9 mouse cellular contexts compared by ENCODE assay signal in the genomic region with DNA sequence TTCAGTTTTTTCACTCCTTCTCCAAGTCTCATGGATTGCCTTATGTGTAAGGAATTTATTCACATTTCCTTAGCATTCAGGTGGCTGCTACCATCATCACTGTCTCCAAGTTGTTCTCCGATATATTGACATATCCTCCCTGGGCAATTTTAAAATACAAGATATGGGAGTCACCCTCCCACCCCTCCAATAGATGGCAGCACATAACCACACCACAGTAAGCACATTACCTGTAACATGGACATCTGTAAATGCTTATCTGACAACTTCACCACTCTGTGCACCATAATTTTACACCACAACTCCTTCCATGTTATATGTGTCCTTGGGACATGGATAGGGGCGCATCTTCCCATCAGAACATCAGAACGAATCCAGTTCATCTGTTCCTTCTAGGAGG.
A peak's percentile ranks its signal among the peaks of the same experiment; 100 is the strongest.
DNase-seq lines count a peak whose midpoint lies in the region; ATAC-seq and TF ChIP-seq lines count a peak whose summit lies in the region.
"Had no signal": no experiment of that assay in that cellular context is flagged by ENCODE, and none has a peak within 500 bp of the region (broad histone marks: within the 10 kb centered on the region; RNA-seq: fewer than 3 reads in every experiment).

No protein-coding gene starts in this region.

- no peak overlapping the region for H3K27ac ChIP-seq in CH12.LX (ENCODE audit: insufficient read depth, low read depth)
- H3K27ac ChIP-seq in embryonic facial prominence, embryonic 11.5 days (replicated peaks; ENCODE audit: low read depth, low read length): no peak overlapping the region
- no peak overlapping the region for H3K27ac ChIP-seq in forebrain, embryonic 15.5 days (replicated peaks)

- TF ChIP-seq POLR2A in CH12.LX (IDR thresholded peaks at IDR 0.05; ENCODE audit: low read depth, low read length): no peak

- TF ChIP-seq EP300 in CH12.LX (IDR thresholded peaks at IDR 0.05; ENCODE audit: low read length): no peak

- TF ChIP-seq RAD21 in CH12.LX (IDR thresholded peaks at IDR 0.05; ENCODE audit: low read depth, low read length): peak; percentile 75

- intact Hi-C loops in left cerebral cortex, postnatal 36 days (cut with DNase I): loop anchor here (5.0 kb wide), 1 partner anchor 701 kb away; no protein-coding TSS in a partner anchor

- ATAC-seq in embryonic facial prominence, embryonic 11.5 days (replicated peaks; ENCODE audit: insufficient number of reproducible peaks, low FRiP score, low TSS enrichment, low read depth): no peak
- no peak for ATAC-seq in erythroblast, adult 5-6 weeks (replicated peaks; ENCODE audit: low FRiP score, poor library complexity, severe bottlenecking)
- no peak for ATAC-seq in forebrain, embryonic 15.5 days (replicated peaks)

- peak; percentile 5 for DNase-seq in cerebellum, adult 9-10 months
- no peak for DNase-seq in cerebellum, adult 11 months
- peak; percentile 8 to 13 for DNase-seq in left cerebral cortex, adult 18-20 months (ENCODE audit: low spot score in 2 of 2)
- DNase-seq in left cerebral cortex, postnatal 36 days (ENCODE audit: low spot score in 2 of 2): no peak
- DNase-seq in CH12.LX (ENCODE audit: extremely low read depth): peak; percentile 39
- peak; percentile 17 for DNase-seq in embryonic facial prominence, embryonic 11.5 days (ENCODE audit: low spot score)

- H3K4me2 ChIP-seq in CH12.LX (ENCODE audit: insufficient read depth, low read depth, poor library complexity, severe bottlenecking): no peak overlapping the region
- no peak overlapping the region for H3K4me2 ChIP-seq in embryonic facial prominence, embryonic 11.5 days (ENCODE audit: low read depth, low read length)
- no peak overlapping the region for H3K4me2 ChIP-seq in forebrain, embryonic 15.5 days (replicated peaks)

- no peak overlapping the region for H3K9ac ChIP-seq in CH12.LX (ENCODE audit: insufficient read depth, low read depth)
- H3K9ac ChIP-seq in embryonic facial prominence, embryonic 11.5 days (replicated peaks; ENCODE audit: low read length): no peak overlapping the region
- H3K9ac ChIP-seq in forebrain, embryonic 15.5 days (replicated peaks): no peak overlapping the region

- no peaks in the 10 kb centered on the region for H3K9me3 ChIP-seq in CH12.LX (replicated peaks; ENCODE audit: low read length)
- H3K9me3 ChIP-seq in embryonic facial prominence, embryonic 11.5 days (replicated peaks; ENCODE audit: control insufficient read depth, low read length): no peaks in the 10 kb centered on the region
- H3K9me3 ChIP-seq in forebrain, embryonic 15.5 days: no peaks in the 10 kb centered on the region
- H3K9me3 ChIP-seq: megakaryocyte, embryonic 14.5 days had no signal

- H3K4me1 ChIP-seq in CH12.LX (ENCODE audit: control insufficient read depth in 1 of 2, insufficient read depth in 2 of 2): no peaks in the 10 kb centered on the region; a peak in 1 of 4 replicates
- no peaks in the 10 kb centered on the region for H3K4me1 ChIP-seq in embryonic facial prominence, embryonic 11.5 days (ENCODE audit: control insufficient read depth, insufficient read depth, low read length)
- H3K4me1 ChIP-seq in forebrain, embryonic 15.5 days: no peaks in the 10 kb centered on the region
- H3K4me1 ChIP-seq: megakaryocyte, embryonic 14.5 days had no signal

- in situ Hi-C loops in CH12.LX (cut with MboI; ENCODE audit: low pct_ligation_motif_present, low pct_unique_long_range_greater_than_20kb, low sequenced_read_pairs): no loop called here

- H3K36me3 ChIP-seq in CH12.LX (replicated peaks in 1 of 2; ENCODE audit: control insufficient read depth in 1 of 2, insufficient read depth in 1 of 2, low read length in 1 of 2): no peaks in the 10 kb centered on the region
- no peaks in the 10 kb centered on the region for H3K36me3 ChIP-seq in embryonic facial prominence, embryonic 11.5 days (replicated peaks; ENCODE audit: control insufficient read depth, insufficient read depth, low read depth, low read length)
- no peaks in the 10 kb centered on the region for H3K36me3 ChIP-seq in forebrain, embryonic 15.5 days

- peak; percentile 20 to 72; a peak in 3 of 4 replicates for TF ChIP-seq CTCF in CH12.LX (conservative IDR thresholded peaks at IDR 0.05 in 1 of 2, IDR thresholded peaks at IDR 0.05 in 1 of 2; ENCODE audit: low read depth in 2 of 2, low read length in 2 of 2)

- dilution Hi-C loops in CH12.LX (cut with MboI; ENCODE audit: extremely low pct_ligation_motif_present, extremely low pct_unique_long_range_greater_than_20kb, low sequenced_read_pairs): no loop called here

- WGBS in embryonic facial prominence, embryonic 11.5 days: 87% methylated on average over 3 of the region's 3 CpGs
- WGBS in forebrain, embryonic 15.5 days: 95% methylated on average over 3 of the region's 3 CpGs

- no peak overlapping the region for H3K4me3 ChIP-seq in CH12.LX (replicated peaks in 1 of 3; ENCODE audit: low read depth in 2 of 3, low read length in 2 of 3, poor library complexity in 1 of 3)
- H3K4me3 ChIP-seq in embryonic facial prominence, embryonic 11.5 days (ENCODE audit: low read depth, low read length): no peak overlapping the region
- H3K4me3 ChIP-seq in forebrain, embryonic 15.5 days: no peak overlapping the region
- H3K4me3 ChIP-seq: megakaryocyte, embryonic 14.5 days had no signal

- no peaks in the 10 kb centered on the region for H3K79me2 ChIP-seq in CH12.LX (replicated peaks; ENCODE audit: control insufficient read depth, extremely low read depth, insufficient read depth, poor library complexity, severe bottlenecking)

- no peaks in the 10 kb centered on the region for H3K27me3 ChIP-seq in CH12.LX (replicated peaks)
- H3K27me3 ChIP-seq in embryonic facial prominence, embryonic 11.5 days (ENCODE audit: control insufficient read depth, insufficient read depth, low read length): no peaks in the 10 kb centered on the region
- H3K27me3 ChIP-seq in forebrain, embryonic 15.5 days: no peaks in the 10 kb centered on the region
- H3K27me3 ChIP-seq: megakaryocyte, embryonic 14.5 days had no signal

TF ChIP-seq in CH12.LX, 34 proteins besides CTCF, POLR2A, EP300 and RAD21:
- no peak for TF ChIP-seq HCFC1 (IDR thresholded peaks at IDR 0.05; ENCODE audit: low read depth, low read length)
- no peak for TF ChIP-seq MXI1 (IDR thresholded peaks at IDR 0.05; ENCODE audit: low read depth, low read length)
- peak; percentile 49 for TF ChIP-seq SMC3 (IDR thresholded peaks at IDR 0.05; ENCODE audit: low read depth, low read length)
- TF ChIP-seq JUN (IDR thresholded peaks at IDR 0.05; ENCODE audit: insufficient read depth, low read depth, low read length): no peak

Comparison
In these comparisons a context has a peak if more than half of its experiments do, and no peak if none do; other contexts are left out.
1. DNase-seq: peak in cerebellum, adult 9-10 months (single experiment), left cerebral cortex, adult 18-20 months (2 of 2), CH12.LX (single experiment) and embryonic facial prominence, embryonic 11.5 days (single experiment); none in cerebellum, adult 11 months (single experiment) and left cerebral cortex, postnatal 36 days (0 of 2).